Mouse (Mus musculus) skeletal muscle tissue, adult 2 months (tissue): Measurements from ENCODE around the gene Ppm1h.

Experiments
- DNase-seq: peaks from one replicate; pipeline ENCODE4 v3.0.0-alpha.2; 2012; ENCODE audit warnings: low read depth, low spot score

Gene Ppm1h

GRCm38 (mm10) chr10:122768893-122769341 is 90.4 kb downstream of the Ppm1h start:
- no peak for DNase-seq

- DNase-seq = no peak
Measured at GRCm38 (mm10) chr10:122770337-122770736, 91.8 kb downstream of the Ppm1h start.

GRCm38 (mm10) chr10:122770987-122771386 is 92.4 kb downstream of the Ppm1h start:
- DNase-seq = no peak

GRCm38 (mm10) chr10:122774169-122774568 is 95.6 kb downstream of the Ppm1h start:
- DNase-seq = no peak

- no peak for DNase-seq
Measured at GRCm38 (mm10) chr10:122777436-122777835, 98.9 kb downstream of the Ppm1h start.

- no peak for DNase-seq
Measured at GRCm38 (mm10) chr10:122777939-122778655, 99.5 kb downstream of the Ppm1h start.

- DNase-seq = no peak
Measured at GRCm38 (mm10) chr10:122779351-122779750, 100.8 kb downstream of the Ppm1h start.

GRCm38 (mm10) chr10:122782755-122783154 is 104.2 kb downstream of the Ppm1h start:
- DNase-seq = no peak

- DNase-seq = no peak
Measured at GRCm38 (mm10) chr10:122789648-122790170, 111.1 kb downstream of the Ppm1h start.

- DNase-seq = no peak
Measured at GRCm38 (mm10) chr10:122792021-122792966, 113.7 kb downstream of the Ppm1h start.

GRCm38 (mm10) chr10:122793193-122793592 is 114.6 kb downstream of the Ppm1h start:
- no peak for DNase-seq

GRCm38 (mm10) chr10:122794187-122794850 is 115.8 kb downstream of the Ppm1h start:
- peak; percentile 70 for DNase-seq

- no peak for DNase-seq
Measured at GRCm38 (mm10) chr10:122797955-122798354, 119.4 kb downstream of the Ppm1h start.

GRCm38 (mm10) chr10:122800003-122800731 is 121.6 kb downstream of the Ppm1h start:
- DNase-seq = peak; percentile 24

GRCm38 (mm10) chr10:122800732-122801110 is 122.2 kb downstream of the Ppm1h start:
- no peak for DNase-seq

GRCm38 (mm10) chr10:122802218-122802617 is 123.7 kb downstream of the Ppm1h start:
- DNase-seq = no peak

GRCm38 (mm10) chr10:122802901-122803300 is 124.3 kb downstream of the Ppm1h start:
- DNase-seq = no peak

GRCm38 (mm10) chr10:122803906-122804305 is 125.3 kb downstream of the Ppm1h start:
- peak; percentile 74 for DNase-seq

GRCm38 (mm10) chr10:122805866-122806265 is 127.3 kb downstream of the Ppm1h start:
- DNase-seq = no peak

GRCm38 (mm10) chr10:122807127-122808105 is 128.9 kb downstream of the Ppm1h start:
- DNase-seq = peak; percentile 83
